Mouse (Mus musculus): ENCODE measurements around the gene Fbxw8. TPM values are rescaled to one million over a fixed set of nuclear protein-coding genes. Genes with fewer than 3 reads are reported as not detected.

The Fbxw8 gene
- polyA plus RNA-seq, 1 experiment from 2014 or later, result 23.9 TPM

- H3K27me3 ChIP-seq (ENCODE audit: control insufficient read depth, insufficient read depth, low read length), result no peaks in the 10 kb centered on the region
- H3K9ac ChIP-seq (ENCODE audit: low read length), result no peak overlapping the region
- peaks cover 21% of the 10 kb centered on the region for H3K36me3 ChIP-seq (ENCODE audit: control insufficient read depth, insufficient read depth, low read length)
- no peak overlapping the region for H3K4me3 ChIP-seq (ENCODE audit: low read depth, low read length)
- peaks cover 17% of the 10 kb centered on the region for H3K4me1 ChIP-seq (ENCODE audit: control insufficient read depth, insufficient read depth, low read length)
- WGBS, result 90% methylated on average over 4 of the region's 4 CpGs
- H3K9me3 ChIP-seq (ENCODE audit: control insufficient read depth, low read length), result no peaks in the 10 kb centered on the region
- no peak overlapping the region for H3K4me2 ChIP-seq (ENCODE audit: low read depth, severe bottlenecking)
- ATAC-seq (ENCODE audit: insufficient number of reproducible peaks, low FRiP score, low TSS enrichment, low read depth) (no peak), DNase-seq (ENCODE audit: low spot score) (no peak)
- no peak overlapping the region for H3K27ac ChIP-seq (replicated peaks; ENCODE audit: low read depth, low read length)
These were observed 59.4 kb downstream of the Fbxw8 start for GRCm38 (mm10) chr5:118095849-118096248.

- H3K9me3 ChIP-seq (ENCODE audit: control insufficient read depth, low read length), result no peaks in the 10 kb centered on the region
- H3K9ac ChIP-seq (ENCODE audit: low read length), result no peak overlapping the region
- H3K4me3 ChIP-seq (ENCODE audit: low read depth, low read length), result no peak overlapping the region
- WGBS, result 92% methylated on average over 11 of the region's 11 CpGs
- no peak overlapping the region for H3K4me2 ChIP-seq (ENCODE audit: low read depth, severe bottlenecking)
- H3K4me1 ChIP-seq (ENCODE audit: control insufficient read depth, insufficient read depth, low read length), result peaks cover 13% of the 10 kb centered on the region
- peaks cover 24% of the 10 kb centered on the region for H3K36me3 ChIP-seq (ENCODE audit: control insufficient read depth, insufficient read depth, low read length)
- DNase-seq (ENCODE audit: low spot score), result no peak
- H3K27ac ChIP-seq (replicated peaks; ENCODE audit: low read depth, low read length), result no peak overlapping the region
- H3K27me3 ChIP-seq (ENCODE audit: control insufficient read depth, insufficient read depth, low read length), result no peaks in the 10 kb centered on the region
- ATAC-seq (ENCODE audit: insufficient number of reproducible peaks, low FRiP score, low TSS enrichment, low read depth), result no peak
These were observed 59.8 kb downstream of the Fbxw8 start for GRCm38 (mm10) chr5:118095433-118095832.

- Histone ChIP-seq H3K27ac (replicated peaks; ENCODE audit: low read depth, low read length) (no peak overlapping the region), H3K27me3 (ENCODE audit: control insufficient read depth, insufficient read depth, low read length) (no peaks in the 10 kb centered on the region), H3K4me2 (ENCODE audit: low read depth, severe bottlenecking) (no peak overlapping the region), H3K9ac (ENCODE audit: low read length) (no peak overlapping the region), H3K9me3 (ENCODE audit: control insufficient read depth, low read length) (no peaks in the 10 kb centered on the region), H3K4me1 (ENCODE audit: control insufficient read depth, insufficient read depth, low read length) (no peaks in the 10 kb centered on the region), H3K36me3 (ENCODE audit: control insufficient read depth, insufficient read depth, low read length) (peaks cover 24% of the 10 kb centered on the region), H3K4me3 (ENCODE audit: low read depth, low read length) (no peak overlapping the region)
- 83% methylated on average over 11 of the region's 11 CpGs for WGBS
- DNase-seq (ENCODE audit: low spot score), result no peak
- ATAC-seq (ENCODE audit: insufficient number of reproducible peaks, low FRiP score, low TSS enrichment, low read depth), result no peak
These were observed 61.8 kb downstream of the Fbxw8 start for GRCm38 (mm10) chr5:118093321-118094035.

GRCm38 (mm10) chr5:118090837-118091236 is 64.4 kb downstream of the Fbxw8 start:
- WGBS, result 91% methylated on average over 2 of the region's 2 CpGs
- ATAC-seq (ENCODE audit: insufficient number of reproducible peaks, low FRiP score, low TSS enrichment, low read depth) (no peak), DNase-seq (ENCODE audit: low spot score) (peak; percentile 69)
- Histone ChIP-seq H3K4me1 (ENCODE audit: control insufficient read depth, insufficient read depth, low read length) (peaks cover 10% of the 10 kb centered on the region; the same call in 1 of the 2 replicates), H3K9ac (ENCODE audit: low read length) (no peak overlapping the region), H3K27ac (replicated peaks; ENCODE audit: low read depth, low read length) (no peak overlapping the region), H3K27me3 (ENCODE audit: control insufficient read depth, insufficient read depth, low read length) (no peaks in the 10 kb centered on the region), H3K4me2 (ENCODE audit: low read depth, severe bottlenecking) (no peak overlapping the region), H3K4me3 (ENCODE audit: low read depth, low read length) (no peak overlapping the region), H3K36me3 (ENCODE audit: control insufficient read depth, insufficient read depth, low read length) (peaks cover 22% of the 10 kb centered on the region), H3K9me3 (ENCODE audit: control insufficient read depth, low read length) (no peaks in the 10 kb centered on the region)

- H3K36me3 ChIP-seq (ENCODE audit: control insufficient read depth, insufficient read depth, low read length), result peaks cover 22% of the 10 kb centered on the region
- no peak for ATAC-seq (ENCODE audit: insufficient number of reproducible peaks, low FRiP score, low TSS enrichment, low read depth)
- H3K9ac ChIP-seq (ENCODE audit: low read length), result no peak overlapping the region
- peaks cover 10% of the 10 kb centered on the region; the same call in 1 of the 2 replicates for H3K4me1 ChIP-seq (ENCODE audit: control insufficient read depth, insufficient read depth, low read length)
- H3K4me2 ChIP-seq (ENCODE audit: low read depth, severe bottlenecking), result no peak overlapping the region
- H3K27me3 ChIP-seq (ENCODE audit: control insufficient read depth, insufficient read depth, low read length), result no peaks in the 10 kb centered on the region
- H3K27ac ChIP-seq (replicated peaks; ENCODE audit: low read depth, low read length), result no peak overlapping the region
- no peak overlapping the region for H3K4me3 ChIP-seq (ENCODE audit: low read depth, low read length)
- DNase-seq (ENCODE audit: low spot score), result no peak
- H3K9me3 ChIP-seq (ENCODE audit: control insufficient read depth, low read length), result no peaks in the 10 kb centered on the region
- 94% methylated on average over 6 of the region's 6 CpGs for WGBS
These were observed 65.2 kb downstream of the Fbxw8 start for GRCm38 (mm10) chr5:118090101-118090500.

- Histone ChIP-seq H3K4me1 (ENCODE audit: control insufficient read depth, insufficient read depth, low read length) (peaks cover 10% of the 10 kb centered on the region; the same call in 1 of the 2 replicates), H3K36me3 (ENCODE audit: control insufficient read depth, insufficient read depth, low read length) (peaks cover 22% of the 10 kb centered on the region), H3K4me2 (ENCODE audit: low read depth, severe bottlenecking) (no peak overlapping the region), H3K9ac (ENCODE audit: low read length) (no peak overlapping the region), H3K9me3 (ENCODE audit: control insufficient read depth, low read length) (no peaks in the 10 kb centered on the region), H3K4me3 (ENCODE audit: low read depth, low read length) (no peak overlapping the region), H3K27me3 (ENCODE audit: control insufficient read depth, insufficient read depth, low read length) (no peaks in the 10 kb centered on the region), H3K27ac (replicated peaks; ENCODE audit: low read depth, low read length) (no peak overlapping the region)
- ATAC-seq (ENCODE audit: insufficient number of reproducible peaks, low FRiP score, low TSS enrichment, low read depth), result no peak; the same call in 1 of the 2 replicates
- DNase-seq (ENCODE audit: low spot score), result peak; percentile 42
- 51% methylated on average over 7 of the region's 7 CpGs for WGBS
These were observed 66.2 kb downstream of the Fbxw8 start for GRCm38 (mm10) chr5:118089102-118089501.

GRCm38 (mm10) chr5:118086956-118087355 is 68.3 kb downstream of the Fbxw8 start:
- H3K9ac ChIP-seq (ENCODE audit: low read length), result no peak overlapping the region
- no peaks in the 10 kb centered on the region for H3K27me3 ChIP-seq (ENCODE audit: control insufficient read depth, insufficient read depth, low read length)
- ATAC-seq (ENCODE audit: insufficient number of reproducible peaks, low FRiP score, low TSS enrichment, low read depth) (no peak), DNase-seq (ENCODE audit: low spot score) (peak; percentile 32)
- H3K4me1 ChIP-seq (ENCODE audit: control insufficient read depth, insufficient read depth, low read length), result peaks cover 25% of the 10 kb centered on the region
- no peak overlapping the region for H3K4me2 ChIP-seq (ENCODE audit: low read depth, severe bottlenecking)
- 23% methylated on average over 7 of the region's 7 CpGs for WGBS
- no peak overlapping the region for H3K4me3 ChIP-seq (ENCODE audit: low read depth, low read length)
- no peaks in the 10 kb centered on the region for H3K9me3 ChIP-seq (ENCODE audit: control insufficient read depth, low read length)
- H3K27ac ChIP-seq (replicated peaks; ENCODE audit: low read depth, low read length), result no peak overlapping the region
- H3K36me3 ChIP-seq (ENCODE audit: control insufficient read depth, insufficient read depth, low read length), result peaks cover 10% of the 10 kb centered on the region

- 84% methylated on average over 7 of the region's 7 CpGs for WGBS
- no peak overlapping the region for H3K9ac ChIP-seq (ENCODE audit: low read length)
- H3K9me3 ChIP-seq (ENCODE audit: control insufficient read depth, low read length), result no peaks in the 10 kb centered on the region
- H3K4me3 ChIP-seq (ENCODE audit: low read depth, low read length), result no peak overlapping the region
- no peak overlapping the region for H3K27ac ChIP-seq (replicated peaks; ENCODE audit: low read depth, low read length)
- ATAC-seq (ENCODE audit: insufficient number of reproducible peaks, low FRiP score, low TSS enrichment, low read depth) (no peak), DNase-seq (ENCODE audit: low spot score) (no peak)
- peaks cover 31% of the 10 kb centered on the region for H3K4me1 ChIP-seq (ENCODE audit: control insufficient read depth, insufficient read depth, low read length)
- no peaks in the 10 kb centered on the region; the same call in 1 of the 2 replicates for H3K36me3 ChIP-seq (ENCODE audit: control insufficient read depth, insufficient read depth, low read length)
- H3K27me3 ChIP-seq (ENCODE audit: control insufficient read depth, insufficient read depth, low read length), result no peaks in the 10 kb centered on the region
- no peak overlapping the region for H3K4me2 ChIP-seq (ENCODE audit: low read depth, severe bottlenecking)
These were observed 70.0 kb downstream of the Fbxw8 start for GRCm38 (mm10) chr5:118085313-118085712.
